Mouse (Mus musculus) NIH3T3 (cell line): ENCODE data around the gene Pkp4.
A peak's percentile ranks its signal among the peaks of the same experiment; 100 is the strongest.

Source experiments
- DNase-seq: peaks from one replicate; pipeline ENCODE4 v3.0.0-alpha.2; 2012; ENCODE audit warnings: low read depth

The Pkp4 gene

GRCm38 (mm10) chr2:59272713-59273112 lies 112.1 kb downstream of the Pkp4 start:
- DNase-seq, result no peak

- no peak for DNase-seq
Measured at GRCm38 (mm10) chr2:59280914-59281562, 120.4 kb downstream of the Pkp4 start.

- no peak for DNase-seq
Measured at GRCm38 (mm10) chr2:59282966-59283365, 122.3 kb downstream of the Pkp4 start.

GRCm38 (mm10) chr2:59284216-59284615 lies 123.6 kb downstream of the Pkp4 start:
- no peak for DNase-seq

GRCm38 (mm10) chr2:59284734-59285490 lies 124.3 kb downstream of the Pkp4 start:
- no peak for DNase-seq

- peak; percentile 34 for DNase-seq
Measured at GRCm38 (mm10) chr2:59285581-59285980, 124.9 kb downstream of the Pkp4 start.

GRCm38 (mm10) chr2:59286247-59286646 lies 125.6 kb downstream of the Pkp4 start:
- peak; percentile 82 for DNase-seq

GRCm38 (mm10) chr2:59287630-59288029 lies 127.0 kb downstream of the Pkp4 start:
- DNase-seq, result no peak

GRCm38 (mm10) chr2:59289411-59289810 lies 128.8 kb downstream of the Pkp4 start:
- peak; percentile 12 for DNase-seq

GRCm38 (mm10) chr2:59290391-59290790 lies 129.7 kb downstream of the Pkp4 start:
- DNase-seq, result no peak

GRCm38 (mm10) chr2:59299831-59300230 lies 139.2 kb downstream of the Pkp4 start:
- no peak for DNase-seq

GRCm38 (mm10) chr2:59301671-59302070 lies 141.0 kb downstream of the Pkp4 start:
- DNase-seq, result no peak

GRCm38 (mm10) chr2:59302430-59302829 lies 141.8 kb downstream of the Pkp4 start:
- no peak for DNase-seq

- no peak for DNase-seq
Measured at GRCm38 (mm10) chr2:59303530-59304063, 142.9 kb downstream of the Pkp4 start.

GRCm38 (mm10) chr2:59307302-59307701 lies 146.7 kb downstream of the Pkp4 start:
- DNase-seq, result no peak

GRCm38 (mm10) chr2:59308055-59308454 lies 147.4 kb downstream of the Pkp4 start:
- no peak for DNase-seq

GRCm38 (mm10) chr2:59313293-59313692 lies 152.6 kb downstream of the Pkp4 start:
- no peak for DNase-seq

- DNase-seq, result peak; percentile 11
Measured at GRCm38 (mm10) chr2:59318631-59319030, 158.0 kb downstream of the Pkp4 start.

GRCm38 (mm10) chr2:59327946-59328345 lies 167.3 kb downstream of the Pkp4 start:
- DNase-seq, result no peak

- DNase-seq, result no peak
Measured at GRCm38 (mm10) chr2:59331093-59331492, 170.4 kb downstream of the Pkp4 start.

- no peak for DNase-seq
Measured at GRCm38 (mm10) chr2:59332523-59332922, 171.9 kb downstream of the Pkp4 start.

- DNase-seq, result no peak
Measured at GRCm38 (mm10) chr2:59338501-59338900, 177.9 kb downstream of the Pkp4 start.

GRCm38 (mm10) chr2:59338926-59339325 lies 178.3 kb downstream of the Pkp4 start:
- DNase-seq, result no peak
